Mouse (Mus musculus) limb, embryonic 11.5 days (tissue): ENCODE measurements around the gene Hspa12a. TPM values are rescaled to one million over a fixed set of nuclear protein-coding genes. Genes with fewer than 3 reads are reported as not detected.
A peak's percentile ranks its signal among the peaks of the same experiment; 100 is the strongest.

Source experiments
- ATAC-seq: fragments of 200-750 bp; cut with Nextera tagmentation; 2 replicates; pipeline ENCODE4 v1.8.0; 2017; ENCODE audit warnings: low read depth; ENCODE audit not compliant: insufficient number of reproducible peaks, low FRiP score, low TSS enrichment
- DNase-seq: peaks from one replicate; pipeline ENCODE4 v3.0.0-alpha.2; 2015; ENCODE audit warnings: low spot score
- H3K27ac ChIP-seq: fragments of 300-500 bp; sonication (generic); replicated peaks from 2 replicates; pipeline ENCODE4 v1.5.1; 2014; ENCODE audit warnings: low read depth, mild to moderate bottlenecking, low read length
- H3K27me3 ChIP-seq: fragments of 300-500 bp; sonication (generic); 2 replicates; pipeline ENCODE4 v1.6.1; 2014; ENCODE audit warnings: mild to moderate bottlenecking, low read length, mixed read lengths; ENCODE audit not compliant: control insufficient read depth, insufficient read depth
- H3K36me3 ChIP-seq: fragments of 300-500 bp; sonication (generic); 2 replicates; pipeline ENCODE4 v1.6.1; 2014; ENCODE audit warnings: mild to moderate bottlenecking, low read length, moderate library complexity, mixed read lengths; ENCODE audit not compliant: control insufficient read depth, insufficient read depth
- H3K4me1 ChIP-seq: fragments of 300-500 bp; sonication (generic); 2 replicates; pipeline ENCODE4 v1.6.1; 2014; ENCODE audit warnings: low read length, mixed read lengths; ENCODE audit not compliant: control insufficient read depth, insufficient read depth
- H3K4me2 ChIP-seq: fragments of 300-500 bp; sonication (generic); 2 replicates; pipeline ENCODE4 v1.6.1; 2014; ENCODE audit warnings: low read depth, mild to moderate bottlenecking, moderate library complexity; ENCODE audit not compliant: severe bottlenecking
- H3K4me3 ChIP-seq: fragments of 300-500 bp; sonication (generic); 2 replicates; pipeline ENCODE4 v1.5.1; 2014; ENCODE audit warnings: low read depth, low read length
- H3K9ac ChIP-seq: fragments of 300-500 bp; sonication (generic); 2 replicates; pipeline ENCODE4 v1.6.1; 2014; ENCODE audit warnings: mild to moderate bottlenecking, low read length
- H3K9me3 ChIP-seq: fragments of 300-500 bp; sonication (generic); 2 replicates; pipeline ENCODE4 v1.6.1; 2016; ENCODE audit warnings: low read length; ENCODE audit not compliant: control insufficient read depth
- WGBS: fragments of 180-500 bp; shearing (Covaris S2); extraction: QIAGEN DNeasy Blood & Tissue Kit; methylation state at CpG from one replicate; pipeline ENCODE4 v1.1.7; 2014; 5-methylcytosine and 5-hydroxymethylcytosine counted together
- polyA plus RNA-seq: library from polyadenylated mRNA; unstranded; fragments of >200 nt; fragmentation: Nextera tagmentation; extraction: Ambion mirVana; gene quantifications from 2 replicates; pipeline ENCODE4 v1.2.1, GENCODE M21; 2014

The Hspa12a gene
- polyA plus RNA-seq, 1 experiment from 2014 or later = 3.0 TPM

DNA sequence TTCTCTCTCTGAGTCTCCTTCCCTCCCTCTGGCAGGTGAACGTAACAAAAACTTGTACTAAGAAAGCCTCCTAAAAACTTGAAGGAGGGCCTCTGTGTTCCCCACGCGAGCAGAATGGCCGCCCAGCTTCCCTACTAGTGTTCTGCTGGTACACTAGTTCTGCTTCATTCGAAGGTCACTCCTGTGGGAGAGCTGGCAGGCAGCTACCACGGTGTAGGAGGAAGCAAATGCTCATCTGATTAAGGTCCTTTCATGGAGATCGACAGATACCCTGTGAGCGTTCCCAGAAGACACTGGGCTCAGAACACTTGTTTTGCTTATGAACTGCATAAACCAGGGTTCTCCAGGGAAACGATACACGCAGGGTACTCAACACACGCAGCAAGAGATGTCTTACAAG, 126.1 kb downstream of the Hspa12a start:
- DNase-seq (no peak), ATAC-seq (no peak)
- H3K4me1 ChIP-seq = 0 out of 2 replicates have a peak, but pooled peaks cover 3% of the 10 kb centered on the region
- no peak overlapping the region for H3K4me2 ChIP-seq
- H3K27me3 ChIP-seq = no peaks in the 10 kb centered on the region
- H3K9ac ChIP-seq = no peak overlapping the region
- H3K9me3 ChIP-seq = no peaks in the 10 kb centered on the region
- no peak overlapping the region for H3K4me3 ChIP-seq
- no peak overlapping the region for H3K27ac ChIP-seq
- WGBS = 87% methylated on average over 11 of the region's 11 CpGs
- H3K36me3 ChIP-seq = no peaks in the 10 kb centered on the region

DNA sequence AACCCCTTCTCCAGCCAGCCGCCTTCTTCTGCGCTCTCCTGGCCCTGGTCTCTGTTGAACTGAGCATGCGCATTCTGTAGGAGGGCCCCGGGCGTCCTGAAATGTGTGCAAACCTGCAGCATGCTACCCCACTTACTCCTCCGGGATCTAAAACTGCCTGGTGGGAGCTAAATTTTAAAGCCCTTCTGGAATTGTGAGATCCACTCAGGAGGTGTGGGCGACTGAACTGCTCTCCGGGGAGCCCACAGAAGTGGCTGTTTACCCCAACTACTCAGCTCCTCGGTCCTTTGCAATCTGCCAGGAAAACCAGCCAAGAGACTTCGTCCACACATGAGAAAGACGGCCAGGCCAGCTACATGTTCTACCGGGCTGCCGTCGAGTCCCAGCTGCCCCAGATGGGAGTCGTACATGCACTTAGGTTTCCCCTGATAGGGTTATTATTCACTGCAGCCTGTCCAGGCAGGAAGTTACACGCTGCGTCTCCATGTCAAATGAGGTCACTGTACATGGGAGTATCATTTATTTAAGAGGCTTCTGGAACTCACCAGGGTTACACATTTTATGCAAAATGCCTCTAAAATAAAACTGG, 126.9 kb downstream of the Hspa12a start:
- H3K4me3 ChIP-seq = no peak overlapping the region
- ATAC-seq = no peak
- no peak overlapping the region for H3K27ac ChIP-seq
- H3K36me3 ChIP-seq = no peaks in the 10 kb centered on the region; the same call in 1 of the 2 replicates
- no peaks in the 10 kb centered on the region for H3K4me1 ChIP-seq
- no peak for DNase-seq
- no peak overlapping the region for H3K9ac ChIP-seq
- WGBS = 76% methylated on average over 17 of the region's 17 CpGs
- H3K4me2 ChIP-seq = no peak overlapping the region
- no peaks in the 10 kb centered on the region for H3K27me3 ChIP-seq
- H3K9me3 ChIP-seq = no peaks in the 10 kb centered on the region

DNA sequence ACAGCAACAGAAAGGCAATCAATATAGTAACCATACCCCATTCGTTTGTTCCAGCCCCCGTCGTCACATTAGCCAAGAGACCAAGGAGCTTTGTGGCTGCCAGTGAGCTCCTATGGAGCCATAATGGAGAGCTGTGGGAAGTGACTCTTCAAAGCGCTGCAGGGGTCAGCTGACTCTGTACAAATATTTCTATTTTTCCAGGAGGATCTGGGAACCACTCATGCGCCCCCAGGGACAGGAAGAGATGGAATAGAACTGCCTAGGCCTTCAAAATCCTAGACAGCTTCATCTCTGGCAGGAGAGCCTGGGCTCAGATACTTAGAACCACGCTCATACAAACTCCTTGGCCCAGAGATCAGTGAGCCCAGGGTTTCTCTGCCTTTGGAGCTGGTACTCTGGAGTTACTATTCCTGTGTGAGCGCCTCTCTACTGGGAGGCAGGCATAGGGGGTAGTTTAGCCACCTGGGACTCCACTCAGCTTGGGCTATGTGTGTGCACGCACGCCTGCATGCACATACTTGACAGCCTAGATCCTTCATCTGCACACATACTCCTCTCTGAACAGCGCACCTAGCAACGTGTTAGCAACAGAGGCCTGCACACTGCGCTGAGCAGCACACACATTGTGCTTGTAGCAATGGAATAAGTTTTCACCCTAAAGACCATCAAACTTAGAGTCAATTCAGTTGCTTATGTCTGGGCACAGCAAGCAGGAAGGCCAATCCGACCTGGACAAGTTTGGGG, 128.1 kb downstream of the Hspa12a start:
- Histone ChIP-seq H3K9me3 (no peaks in the 10 kb centered on the region), H3K4me2 (no peak overlapping the region), H3K27me3 (no peaks in the 10 kb centered on the region), H3K4me1 (no peaks in the 10 kb centered on the region), H3K9ac (no peak overlapping the region), H3K36me3 (no peaks in the 10 kb centered on the region; the same call in 1 of the 2 replicates), H3K4me3 (no peak overlapping the region), H3K27ac (no peak overlapping the region)
- WGBS = 87% methylated on average over 13 of the region's 13 CpGs
- ATAC-seq = no peak
- no peak for DNase-seq

DNA sequence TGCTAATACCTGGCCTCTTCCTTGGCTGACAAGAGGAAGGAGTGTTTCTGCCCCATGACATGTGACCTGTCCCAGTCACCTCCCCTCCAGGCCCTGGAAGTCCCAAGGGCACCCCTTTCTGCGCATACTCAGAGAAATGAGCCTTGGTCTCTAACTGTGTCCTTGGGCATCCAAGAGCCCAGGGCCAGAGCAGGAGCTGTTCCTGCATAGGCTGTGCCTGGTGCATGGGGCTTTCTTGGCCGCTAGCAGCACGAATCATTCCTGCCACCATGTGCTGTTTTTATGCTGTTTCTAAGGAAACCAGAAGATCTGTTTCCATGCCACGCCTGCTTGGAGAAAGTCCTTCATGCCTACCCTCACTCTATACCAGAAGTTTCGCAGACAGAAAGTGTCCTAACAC, 132.9 kb downstream of the Hspa12a start:
- Histone ChIP-seq H3K36me3 (no peaks in the 10 kb centered on the region; the same call in 1 of the 2 replicates), H3K4me2 (no peak overlapping the region), H3K9ac (no peak overlapping the region), H3K4me3 (no peak overlapping the region), H3K27ac (no peak overlapping the region), H3K4me1 (no peaks in the 10 kb centered on the region), H3K9me3 (no peaks in the 10 kb centered on the region), H3K27me3 (no peaks in the 10 kb centered on the region)
- no peak for ATAC-seq
- DNase-seq = no peak
- WGBS = 78% methylated on average over 5 of the region's 5 CpGs

DNA sequence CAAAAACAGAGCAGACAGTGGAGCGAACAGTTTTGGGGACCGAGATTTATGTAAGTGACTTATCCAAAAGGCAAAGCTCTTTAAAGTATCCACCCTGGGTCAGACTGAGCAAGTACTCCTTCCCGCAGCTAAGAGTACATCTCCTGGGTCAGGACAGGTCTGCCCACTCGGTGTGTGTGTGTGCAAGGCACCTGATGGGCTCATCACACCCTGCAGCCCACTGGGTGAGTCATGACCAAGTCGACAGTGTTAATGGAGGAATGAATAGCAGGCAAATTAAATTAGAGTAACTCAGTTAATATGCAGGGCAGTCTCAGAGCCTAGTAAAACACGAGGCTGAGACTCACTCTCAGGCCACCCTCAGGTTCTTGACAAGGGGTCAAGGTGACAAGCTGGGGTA, 134.6 kb downstream of the Hspa12a start:
- WGBS = 81% methylated on average over 6 of the region's 6 CpGs
- H3K4me2 ChIP-seq = no peak overlapping the region
- H3K4me3 ChIP-seq = no peak overlapping the region

DNA sequence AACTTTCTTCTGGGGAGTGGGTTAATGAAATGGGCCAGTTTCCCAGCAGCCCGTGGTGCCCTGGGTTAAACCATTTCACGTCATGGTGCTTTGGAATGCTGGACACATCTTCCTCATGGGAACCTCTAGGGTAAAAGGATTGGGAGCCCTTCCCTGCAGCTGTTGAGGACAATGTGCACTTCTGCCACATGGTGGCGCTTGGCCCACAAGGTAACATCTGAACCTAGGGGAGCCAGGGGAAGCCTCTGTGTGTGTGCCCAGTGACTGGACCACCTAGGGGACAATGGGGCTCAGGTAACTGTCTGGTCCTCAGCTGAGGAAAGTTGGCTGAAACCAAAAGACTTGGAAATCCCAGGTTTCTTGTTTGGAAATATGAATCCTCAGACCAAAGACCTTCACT, 137.1 kb downstream of the Hspa12a start:
- no peaks in the 10 kb centered on the region; the same call in 1 of the 2 replicates for H3K9me3 ChIP-seq
- WGBS = 10% methylated on average over 3 of the region's 3 CpGs
- no peak overlapping the region for H3K4me2 ChIP-seq
- no peak overlapping the region for H3K27ac ChIP-seq
- DNase-seq (peak; percentile 84), ATAC-seq (no peak)
- H3K36me3 ChIP-seq = no peaks in the 10 kb centered on the region
- no peaks in the 10 kb centered on the region for H3K27me3 ChIP-seq
- no peak overlapping the region for H3K9ac ChIP-seq
- H3K4me3 ChIP-seq = no peak overlapping the region
- H3K4me1 ChIP-seq = no peaks in the 10 kb centered on the region

More for the DNA sequence above, 134.6 kb downstream of the Hspa12a start:
- H3K27me3 ChIP-seq = no peaks in the 10 kb centered on the region
- no peaks in the 10 kb centered on the region; the same call in 1 of the 2 replicates for H3K36me3 ChIP-seq
- no peaks in the 10 kb centered on the region; the same call in 1 of the 2 replicates for H3K9me3 ChIP-seq
- H3K9ac ChIP-seq = no peak overlapping the region
- DNase-seq (no peak), ATAC-seq (no peak)
- no peaks in the 10 kb centered on the region for H3K4me1 ChIP-seq
- no peak overlapping the region for H3K27ac ChIP-seq

DNA sequence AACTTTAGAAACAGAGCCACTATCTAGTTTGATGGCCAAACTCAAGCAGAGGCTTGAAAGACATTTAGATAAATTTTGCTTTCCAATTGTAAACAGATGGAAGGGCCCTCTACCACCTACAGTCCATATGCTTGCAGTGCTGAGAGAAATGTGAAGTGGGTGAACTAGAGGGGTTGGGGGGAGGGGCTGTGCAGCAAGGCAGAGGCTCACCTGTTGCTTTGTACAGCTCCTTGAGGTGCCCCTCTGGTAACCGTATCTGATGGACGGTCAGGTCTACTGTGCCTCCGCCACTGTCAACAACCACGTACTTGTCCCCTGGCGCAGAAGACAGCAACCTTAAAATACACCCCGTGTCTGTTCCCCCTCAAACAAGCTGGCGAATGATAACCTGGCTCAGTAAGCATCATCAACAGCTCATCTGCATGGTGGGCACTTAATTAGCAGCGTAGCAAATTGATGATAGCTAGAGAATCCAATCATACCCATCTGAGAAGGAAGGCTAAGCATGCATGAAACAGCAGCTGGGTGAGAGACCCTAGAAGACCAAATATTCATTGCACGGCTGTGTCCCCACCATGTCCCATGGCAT, 138.2 kb downstream of the Hspa12a start:
- 90% methylated on average over 9 of the region's 9 CpGs for WGBS
- no peaks in the 10 kb centered on the region for H3K36me3 ChIP-seq
- no peak for DNase-seq
- no peaks in the 10 kb centered on the region for H3K4me1 ChIP-seq
- H3K27me3 ChIP-seq = no peaks in the 10 kb centered on the region
- H3K27ac ChIP-seq = no peak overlapping the region
- H3K9me3 ChIP-seq = no peaks in the 10 kb centered on the region; the same call in 1 of the 2 replicates
- no peak overlapping the region for H3K4me2 ChIP-seq
- H3K4me3 ChIP-seq = no peak overlapping the region
- H3K9ac ChIP-seq = no peak overlapping the region
- no peak for ATAC-seq

DNA sequence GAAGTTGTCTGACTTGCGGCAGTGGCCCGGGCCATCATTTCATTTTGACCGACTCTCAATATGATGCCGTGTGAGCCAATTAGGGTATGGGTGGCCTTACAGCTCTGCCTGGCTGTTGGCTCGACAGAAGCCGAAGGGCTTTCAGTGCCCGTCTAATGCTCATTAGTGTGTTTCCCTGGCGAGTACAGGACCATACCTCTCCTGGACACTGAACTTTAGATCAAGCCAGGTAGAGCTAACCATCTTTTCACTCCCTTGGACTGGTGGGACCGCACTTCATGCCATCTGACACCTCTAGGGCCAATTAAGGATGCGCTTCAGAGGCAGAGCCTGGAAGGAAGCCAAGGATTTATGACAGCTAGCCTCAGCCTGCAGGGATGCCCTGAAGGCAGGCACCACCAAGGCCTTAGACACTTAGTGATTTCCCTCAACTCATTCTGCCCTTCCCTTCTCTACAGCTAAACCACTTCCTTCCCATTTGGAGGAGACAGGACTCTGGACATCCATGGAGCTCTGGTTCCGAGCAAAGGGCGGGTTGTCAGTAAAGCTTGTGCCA, 148.3 kb downstream of the Hspa12a start:
- H3K9ac ChIP-seq = no peak overlapping the region
- no peaks in the 10 kb centered on the region for H3K4me1 ChIP-seq
- no peaks in the 10 kb centered on the region for H3K9me3 ChIP-seq
- WGBS = 61% methylated on average over 12 of the region's 12 CpGs
- H3K27ac ChIP-seq = no peak overlapping the region
- DNase-seq (no peak), ATAC-seq (no peak)
- H3K4me2 ChIP-seq = no peak overlapping the region
- H3K36me3 ChIP-seq = no peaks in the 10 kb centered on the region
- no peak overlapping the region for H3K4me3 ChIP-seq
- H3K27me3 ChIP-seq = no peaks in the 10 kb centered on the region
